ENCODE assay signal across 23 mouse cellular contexts in genomic region chr5:87482160-87482559, GRCm38 (mm10). TPM values are rescaled to one million over a fixed set of nuclear protein-coding genes. Genes with fewer than 3 reads are reported as not detected.
"Had no signal": no experiment of that assay in that cellular context is flagged by ENCODE, and none has a peak within 500 bp of the region (broad histone marks: within the 10 kb centered on the region; RNA-seq: fewer than 3 reads in every experiment).

TSS of gene Ugt2a2 (minus strand) at chr5:87482260.

- H3K27me3 ChIP-seq: neural tube, embryonic 13.5 days; neural tube, embryonic 15.5 days; stomach, embryonic 15.5 days had no signal

- H3K36me3 ChIP-seq: neural tube, embryonic 13.5 days; neural tube, embryonic 15.5 days; stomach, embryonic 15.5 days had no signal

- H3K9me3 ChIP-seq: neural tube, embryonic 13.5 days; neural tube, embryonic 15.5 days; stomach, embryonic 15.5 days had no signal

- H3K4me2 ChIP-seq: neural tube, embryonic 13.5 days; neural tube, embryonic 15.5 days; stomach, embryonic 15.5 days had no signal

- DNase-seq: retina, postnatal 1 day; right cerebral cortex, adult 18-20 months; right cerebral cortex, postnatal 14 days; right cerebral cortex, postnatal 25 days; right cerebral cortex, postnatal 4 days; spleen, adult 18-20 months; thymus, adult 18-20 months; thymus, adult 2 months; thymus, postnatal 14 days; thymus, postnatal 25 days; thymus, postnatal 36 days; thymus, postnatal 4 days had no signal

- H3K4me1 ChIP-seq: neural tube, embryonic 13.5 days; neural tube, embryonic 15.5 days; stomach, embryonic 15.5 days had no signal

- H3K4me3 ChIP-seq: neural tube, embryonic 13.5 days; neural tube, embryonic 15.5 days; stomach, embryonic 15.5 days had no signal

- H3K9ac ChIP-seq: neural tube, embryonic 13.5 days; neural tube, embryonic 15.5 days; stomach, embryonic 15.5 days had no signal

- H3K27ac ChIP-seq: neural tube, embryonic 13.5 days; neural tube, embryonic 15.5 days; stomach, embryonic 15.5 days; stomach, postnatal 0 days had no signal

RNA-seq across cellular contexts. Expression of gene Ugt2a2, which starts in this region (rescaled TPM):
- polyA plus RNA-seq: neural tube, embryonic 13.5 days; neural tube, embryonic 14.5 days; neural tube, embryonic 15.5 days; small intestine, adult 2 months; spleen, adult 2 months; stomach, embryonic 14.5 days; stomach, embryonic 15.5 days; stomach, embryonic 16.5 days; stomach, postnatal 0 days; testis, adult 2 months; thymus, adult 2 months; thymus, postnatal 0 days had no signal
